Mouse (Mus musculus) large intestine, adult 2 months (tissue): ENCODE data around the gene Hist1h2bk. TPM values are rescaled to one million over a fixed set of nuclear protein-coding genes. Genes with fewer than 3 reads are reported as not detected.
"Not testable (repeated sequence)": the region's sequence is repeated elsewhere in the genome, so short reads cannot be mapped to it uniquely, and the experiment has no call there.

Experiments
- DNase-seq: peaks from one replicate; pipeline ENCODE4 v3.0.0-alpha.2; 2012; ENCODE audit warnings: low read depth, low spot score
- WGBS: fragments of 180-500 bp; shearing (Covaris S2); methylation state at CpG from one replicate; pipeline ENCODE4 v1.1.7; 2018; 5-methylcytosine and 5-hydroxymethylcytosine counted together
- polyA plus RNA-seq: library from polyadenylated mRNA; depleted of rRNA; stranded (reverse); fragments of >200 nt; gene quantifications from 2 replicates; pipeline ENCODE4 v1.2.3, GENCODE M21; 2012; rRNA removed

Gene Hist1h2bk
- polyA plus RNA-seq, 1 experiment, result 29.1 TPM

- WGBS, result 17% methylated on average over 1 of the region's 1 CpGs
These were observed 27.8 kb downstream of the Hist1h2bk start for GRCm38 (mm10) chr13:22063468-22063867.

GRCm38 (mm10) chr13:22084140-22084539, 48.5 kb downstream of the Hist1h2bk start, which contains the start of gene Vmn1r188:
Vmn1r188 (plus strand) TSS chr13:22084440.
- DNase-seq, result not testable (repeated sequence)
- whole genome bisulfite sequencing, result 82% methylated on average over 1 of the region's 1 CpGs

More at GRCm38 (mm10) chr13:22063468-22063867, 27.8 kb downstream of the Hist1h2bk start:
- DNase-seq, result no peak

Other genes starting within 250 kb of the Hist1h2bk start
- 7.4 and 15.3 TPM in 2 replicates for gene Hist1h2an, start 248.7 kb upstream of the Hist1h2bk start, polyA plus RNA-seq
- gene Hist1h2bp, start 248.4 kb upstream of the Hist1h2bk start, polyA plus RNA-seq, result 2.1 and 5.4 TPM in 2 replicates
- gene Hist1h2bq, start 225.7 kb upstream of the Hist1h2bk start, polyA plus RNA-seq, result 23.8 and 61.7 TPM in 2 replicates
- not detected in 2 replicates for gene Hist1h2ao, start 225.4 kb upstream of the Hist1h2bk start, polyA plus RNA-seq
- 0.98 TPM in 1 of 2 replicates, not detected in the other for gene Hist1h4m, start 224.1 kb upstream of the Hist1h2bk start, polyA plus RNA-seq
- 38.1 and 56.7 TPM in 2 replicates for gene Hist1h4n, start 203.7 kb upstream of the Hist1h2bk start, polyA plus RNA-seq
- gene Hist1h2ap, start 202.4 kb upstream of the Hist1h2bk start, polyA plus RNA-seq, result 253 and 504 TPM in 2 replicates
- 19.9 and 53.9 TPM in 2 replicates for gene Hist1h2br, start 202.1 kb upstream of the Hist1h2bk start, polyA plus RNA-seq
- 0.10 and 0.29 TPM in 2 replicates for gene Zfp184, start 90.8 kb upstream of the Hist1h2bk start, polyA plus RNA-seq
- gene Pom121l2, start 54.7 kb upstream of the Hist1h2bk start, polyA plus RNA-seq, result not detected in 2 replicates
- 2.8 and 2.9 TPM in 2 replicates for gene Prss16, start 26.1 kb upstream of the Hist1h2bk start, polyA plus RNA-seq
- 27.5 and 54.8 TPM in 2 replicates for gene Hist1h2ah, start 302 bp upstream of the Hist1h2bk start, polyA plus RNA-seq
- gene Hist1h4i, start 5.5 kb downstream of the Hist1h2bk start, polyA plus RNA-seq, result 14.9 and 16.6 TPM in 2 replicates
- 8.2 and 10.2 TPM in 2 replicates for gene Hist1h2ag, start 7.1 kb downstream of the Hist1h2bk start, polyA plus RNA-seq
- gene Hist1h2bj, start 7.3 kb downstream of the Hist1h2bk start, polyA plus RNA-seq, result 19.3 and 26.1 TPM in 2 replicates
- gene Vmn1r188, start 48.6 kb downstream of the Hist1h2bk start, polyA plus RNA-seq, result not detected in 2 replicates
- not detected in 2 replicates for gene Vmn1r189, start 70.0 kb downstream of the Hist1h2bk start, polyA plus RNA-seq
- not detected in 2 replicates for gene Vmn1r191, start 148.1 kb downstream of the Hist1h2bk start, polyA plus RNA-seq
- not detected in 2 replicates for gene Vmn1r192, start 155.3 kb downstream of the Hist1h2bk start, polyA plus RNA-seq
- not detected in 2 replicates for gene Vmn1r193, start 187.3 kb downstream of the Hist1h2bk start, polyA plus RNA-seq
- not detected in 2 replicates for gene Vmn1r194, start 208.3 kb downstream of the Hist1h2bk start, polyA plus RNA-seq
- not detected in 2 replicates for gene Vmn1r195, start 234.7 kb downstream of the Hist1h2bk start, polyA plus RNA-seq